Mouse (Mus musculus) ES-Bruce4 (cell line): ENCODE measurements around the gene Hsd3b1. TPM values are rescaled to one million over a fixed set of nuclear protein-coding genes. Genes with fewer than 3 reads are reported as not detected.

Experiments used
- H3K27ac ChIP-seq: 2 replicates; pipeline ENCODE4 v1.5.1; 2012; ENCODE audit warnings: low read length, inconsistent platforms; ENCODE audit not compliant: insufficient read depth
- H3K27me3 ChIP-seq: 2 replicates; pipeline ENCODE4 v1.6.1; 2012; ENCODE audit warnings: mild to moderate bottlenecking, low read length, inconsistent platforms; ENCODE audit not compliant: control insufficient read depth, poor library complexity, insufficient read depth, severe bottlenecking
- H3K36me3 ChIP-seq: 2 replicates; pipeline ENCODE4 v1.6.1; 2012; ENCODE audit warnings: inconsistent platforms, mild to moderate bottlenecking, low read length, moderate library complexity; ENCODE audit not compliant: control insufficient read depth, poor library complexity, insufficient read depth, severe bottlenecking
- H3K4me1 ChIP-seq: one replicate; pipeline ENCODE4 v1.8.1; 2011; ENCODE audit warnings: low read length; ENCODE audit not compliant: control insufficient read depth, insufficient read depth
- H3K4me3 ChIP-seq: 2 replicates; pipeline ENCODE4 v1.5.1; 2011; ENCODE audit warnings: low read depth, mild to moderate bottlenecking, low read length
- H3K9ac ChIP-seq: 2 replicates; pipeline ENCODE4 v1.6.1; 2012; ENCODE audit warnings: low read depth, mild to moderate bottlenecking, inconsistent platforms; ENCODE audit not compliant: poor library complexity, severe bottlenecking
- H3K9me3 ChIP-seq: replicated peaks from 2 replicates; pipeline ENCODE4 v1.6.1; 2012; ENCODE audit warnings: mild to moderate bottlenecking, low read length, inconsistent platforms; ENCODE audit not compliant: control insufficient read depth, poor library complexity, insufficient read depth, severe bottlenecking
- CTCF ChIP-seq: IDR thresholded peaks from one replicate; pipeline ENCODE4 v1.8.1; 2011; ENCODE audit warnings: low read depth, low read length
- EP300 ChIP-seq: IDR thresholded peaks from 2 replicates; pipeline ENCODE4 v1.6.1; 2011; ENCODE audit warnings: low read depth, low read length; ENCODE audit not compliant: insufficient read depth
- POLR2A ChIP-seq: IDR thresholded peaks from one replicate; pipeline ENCODE4 v1.8.1; 2011; ENCODE audit warnings: low read length; ENCODE audit not compliant: insufficient read depth
- polyA plus RNA-seq: library from polyadenylated mRNA; stranded (reverse); fragments of >200 nt; gene quantifications from 2 replicates; pipeline ENCODE4 v1.2.4, GENCODE M21; 2011; ENCODE audit warnings: low read depth; ENCODE audit not compliant: missing spikeins, insufficient read depth, insufficient read length

The Hsd3b1 gene
- polyA plus RNA-seq, 1 experiment: not detected

DNA sequence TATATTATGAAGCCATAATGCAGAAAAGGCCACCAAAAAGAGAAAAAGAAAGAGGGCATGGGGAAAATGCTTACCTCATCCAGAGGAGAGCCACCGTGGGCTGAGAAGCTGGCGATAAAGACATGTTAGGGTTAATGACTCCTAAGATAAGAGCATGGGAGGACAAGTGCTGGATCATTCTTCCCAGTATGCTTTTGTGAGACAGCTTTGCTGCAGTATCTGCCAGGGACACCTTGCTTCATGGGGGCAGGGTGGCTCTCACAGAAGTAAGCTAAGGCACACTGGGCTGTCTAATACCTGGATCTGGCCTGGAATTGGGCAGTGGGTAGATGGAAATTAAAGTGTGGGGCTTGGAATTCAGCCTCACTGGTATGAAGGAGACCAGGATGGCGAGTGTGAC, 4.4 kb downstream of the Hsd3b1 start:
- Histone ChIP-seq H3K27me3 (no peaks in the 10 kb centered on the region), H3K9me3 (no peaks in the 10 kb centered on the region), H3K27ac (no peak overlapping the region), H3K9ac (no peak overlapping the region), H3K36me3 (no peaks in the 10 kb centered on the region), H3K4me3 (no peak overlapping the region), H3K4me1 (no peaks in the 10 kb centered on the region)
- TF ChIP-seq EP300 (no peak), CTCF (no peak), POLR2A (no peak)

GRCm38 (mm10) chr3:98853685-98854084, 5.9 kb downstream of the Hsd3b1 start:
- no peak overlapping the region for H3K4me3 ChIP-seq
- no peaks in the 10 kb centered on the region for H3K36me3 ChIP-seq
- TF ChIP-seq EP300: no peak
- no peak for TF ChIP-seq CTCF
- no peak for TF ChIP-seq POLR2A
- H3K9ac ChIP-seq: no peak overlapping the region
- no peaks in the 10 kb centered on the region for H3K27me3 ChIP-seq
- H3K9me3 ChIP-seq: no peaks in the 10 kb centered on the region
- H3K4me1 ChIP-seq: no peaks in the 10 kb centered on the region
- no peak overlapping the region for H3K27ac ChIP-seq

DNA sequence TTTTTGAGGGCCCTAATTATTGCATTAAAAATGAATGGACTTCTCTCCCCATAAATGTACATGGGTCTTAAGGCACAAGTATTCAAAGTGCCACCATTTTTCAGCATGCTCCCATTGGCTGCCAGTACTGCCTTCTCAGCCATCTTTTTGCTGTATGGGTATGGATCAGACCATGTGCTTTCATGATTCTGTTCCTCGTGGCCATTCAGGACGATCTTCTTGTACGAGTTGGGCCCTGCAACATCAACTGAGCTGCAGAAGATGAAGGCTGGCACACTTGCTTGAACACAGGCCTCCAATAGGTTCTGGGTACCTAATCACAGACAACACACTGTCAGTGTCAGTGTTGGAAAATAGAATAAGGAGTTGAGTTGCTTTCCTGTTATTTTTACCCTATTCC, 6.5 kb downstream of the Hsd3b1 start:
- Histone ChIP-seq H3K36me3 (no peaks in the 10 kb centered on the region), H3K27me3 (no peaks in the 10 kb centered on the region), H3K27ac (no peak overlapping the region), H3K9ac (no peak overlapping the region), H3K9me3 (no peaks in the 10 kb centered on the region), H3K4me3 (no peak overlapping the region), H3K4me1 (no peaks in the 10 kb centered on the region)
- TF ChIP-seq CTCF (no peak), POLR2A (no peak), EP300 (no peak)

GRCm38 (mm10) chr3:98852631-98853030, 7.0 kb downstream of the Hsd3b1 start:
- Histone ChIP-seq H3K36me3 (no peaks in the 10 kb centered on the region), H3K27me3 (no peaks in the 10 kb centered on the region), H3K9ac (no peak overlapping the region), H3K4me3 (no peak overlapping the region), H3K27ac (no peak overlapping the region), H3K9me3 (no peaks in the 10 kb centered on the region), H3K4me1 (no peaks in the 10 kb centered on the region)
- TF ChIP-seq POLR2A (no peak), CTCF (no peak), EP300 (no peak)

DNA sequence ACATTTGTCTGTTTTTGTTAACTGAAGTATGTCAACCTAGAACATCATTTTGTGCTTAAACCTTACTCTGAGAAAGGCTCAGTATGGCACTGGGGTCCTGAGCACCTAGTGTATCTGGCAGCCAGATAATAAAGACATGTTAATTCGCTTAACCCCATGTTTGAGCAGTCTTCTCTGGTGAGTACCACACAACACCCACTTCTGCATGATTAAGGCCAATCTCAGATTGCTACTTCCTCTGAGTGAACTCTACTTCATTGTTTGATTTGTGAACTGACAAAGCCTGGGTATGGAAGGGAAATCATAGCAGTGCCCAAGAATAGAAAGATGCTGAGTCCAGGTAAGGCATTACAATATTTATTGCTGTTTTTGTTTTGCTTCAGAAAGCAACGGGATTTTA, 7.7 kb downstream of the Hsd3b1 start:
- no peak overlapping the region for H3K27ac ChIP-seq
- H3K4me1 ChIP-seq: no peaks in the 10 kb centered on the region
- no peaks in the 10 kb centered on the region for H3K27me3 ChIP-seq
- no peak overlapping the region for H3K4me3 ChIP-seq
- no peaks in the 10 kb centered on the region for H3K9me3 ChIP-seq
- H3K36me3 ChIP-seq: no peaks in the 10 kb centered on the region
- H3K9ac ChIP-seq: no peak overlapping the region
- TF ChIP-seq EP300: no peak
- no peak for TF ChIP-seq CTCF
- TF ChIP-seq POLR2A: no peak

DNA sequence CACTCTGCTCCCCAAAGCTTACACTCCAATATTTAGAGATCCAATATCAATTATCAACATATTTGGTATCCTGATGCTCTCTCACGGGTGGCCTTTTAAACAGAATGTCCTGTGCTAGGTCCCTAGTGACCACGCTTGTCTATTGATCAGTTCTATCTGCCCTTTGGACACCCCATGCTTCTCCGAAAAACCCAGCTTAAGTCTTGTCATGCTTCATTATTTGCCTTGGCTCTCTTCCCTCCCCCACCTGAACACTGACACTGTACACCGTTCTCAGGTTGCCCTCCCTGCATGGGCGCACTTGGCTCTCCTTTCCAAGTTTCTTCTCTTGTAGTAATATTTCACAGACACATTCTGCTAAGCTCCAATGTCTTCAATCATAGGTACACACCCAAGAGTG, 9.3 kb downstream of the Hsd3b1 start:
- no peak for TF ChIP-seq POLR2A
- TF ChIP-seq EP300: no peak
- no peak for TF ChIP-seq CTCF
- Histone ChIP-seq H3K4me3 (no peak overlapping the region), H3K9me3 (no peaks in the 10 kb centered on the region), H3K27ac (no peak overlapping the region), H3K36me3 (no peaks in the 10 kb centered on the region), H3K27me3 (no peaks in the 10 kb centered on the region), H3K9ac (no peak overlapping the region), H3K4me1 (no peaks in the 10 kb centered on the region)

DNA sequence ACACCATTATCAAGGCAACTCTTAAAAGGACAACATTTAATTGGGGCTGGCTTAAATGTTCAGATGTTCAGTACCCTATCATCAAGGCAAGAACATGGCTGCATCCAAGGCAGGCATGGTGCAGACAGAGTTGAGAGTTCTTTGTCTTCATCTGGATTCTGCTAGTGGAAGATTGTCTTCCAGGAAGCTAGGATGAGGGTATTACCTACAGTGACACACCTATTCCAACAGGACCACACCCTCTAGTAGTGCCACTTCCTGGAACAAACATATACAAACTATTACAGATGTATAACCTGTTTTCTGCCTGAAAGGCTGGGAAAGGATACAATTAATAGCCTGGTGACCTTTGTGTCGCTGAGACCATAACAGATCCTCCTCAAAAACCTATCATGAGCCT, 10.7 kb downstream of the Hsd3b1 start:
- Histone ChIP-seq H3K27me3 (no peaks in the 10 kb centered on the region), H3K4me3 (no peak overlapping the region), H3K9me3 (no peaks in the 10 kb centered on the region), H3K27ac (no peak overlapping the region), H3K4me1 (no peaks in the 10 kb centered on the region), H3K36me3 (no peaks in the 10 kb centered on the region), H3K9ac (no peak overlapping the region)
- TF ChIP-seq EP300 (no peak), POLR2A (no peak), CTCF (no peak)
